Mouse (Mus musculus) hindbrain, embryonic 12.5 days (tissue): ENCODE results near the gene Diras1. TPM values are rescaled to one million over a fixed set of nuclear protein-coding genes. Genes with fewer than 3 reads are reported as not detected.
A peak's percentile ranks its signal among the peaks of the same experiment; 100 is the strongest.
"Not testable (repeated sequence)": the region's sequence is repeated elsewhere in the genome, so short reads cannot be mapped to it uniquely, and the experiment has no call there.

Experiments used
- ATAC-seq: fragments of 200-750 bp; cut with Nextera tagmentation; 2 replicates; pipeline ENCODE4 v1.8.0; 2017; ENCODE audit warnings: moderate TSS enrichment; ENCODE audit not compliant: low FRiP score
- H3K27ac ChIP-seq: fragments of 300-500 bp; sonication (generic); 2 replicates; pipeline ENCODE4 v1.5.1; 2016; ENCODE audit warnings: mild to moderate bottlenecking
- H3K27me3 ChIP-seq: fragments of 300-500 bp; sonication (generic); 2 replicates; pipeline ENCODE4 v1.6.1; 2016; ENCODE audit warnings: mild to moderate bottlenecking
- H3K36me3 ChIP-seq: fragments of 300-500 bp; sonication (generic); 2 replicates; pipeline ENCODE4 v1.6.1; 2016; ENCODE audit warnings: mild to moderate bottlenecking
- H3K4me1 ChIP-seq: fragments of 300-500 bp; sonication (generic); 2 replicates; pipeline ENCODE4 v1.6.1; 2016
- H3K4me2 ChIP-seq: fragments of 300-500 bp; sonication (generic); replicated peaks from 2 replicates; pipeline ENCODE4 v1.6.1; 2016; ENCODE audit warnings: mild to moderate bottlenecking
- H3K4me3 ChIP-seq: fragments of 300-500 bp; sonication (generic); 2 replicates; pipeline ENCODE4 v1.5.1; 2016; ENCODE audit warnings: mild to moderate bottlenecking
- H3K9ac ChIP-seq: fragments of 300-500 bp; sonication (generic); 2 replicates; pipeline ENCODE4 v1.6.1; 2016; ENCODE audit warnings: mild to moderate bottlenecking, moderate library complexity
- H3K9me3 ChIP-seq: fragments of 300-500 bp; sonication (generic); replicated peaks from 2 replicates; pipeline ENCODE4 v1.6.1; 2016; ENCODE audit warnings: mild to moderate bottlenecking
- WGBS: fragments of 180-500 bp; shearing (Covaris S2); methylation state at CpG from one replicate; pipeline ENCODE4 v1.1.7; 2016; 5-methylcytosine and 5-hydroxymethylcytosine counted together
- polyA plus RNA-seq: library from polyadenylated mRNA; unstranded; fragments of >200 nt; fragmentation: Nextera tagmentation; extraction: Ambion mirVana; gene quantifications from 2 replicates; pipeline ENCODE4 v1.2.1, GENCODE M21; 2016

Diras1 gene
- polyA plus RNA-seq, 1 experiment from 2014 or later: 16.4 TPM

- Histone ChIP-seq H3K9me3 (no peaks in the 10 kb centered on the region), H3K4me3 (no peak overlapping the region), H3K4me1 (peaks cover 34% of the 10 kb centered on the region), H3K4me2 (no peak overlapping the region), H3K36me3 (peaks cover 29% of the 10 kb centered on the region), H3K9ac (peak overlapping the region; percentile 25; the same call in 1 of the 2 replicates), H3K27me3 (no peaks in the 10 kb centered on the region), H3K27ac (no peak overlapping the region)
- no peak for ATAC-seq
- WGBS: 91% methylated on average over 6 of the region's 6 CpGs
These were observed 29.7 kb upstream of the Diras1 start for GRCm38 (mm10) chr10:81055169-81055568.

GRCm38 (mm10) chr10:81052577-81052976 is 27.1 kb upstream of the Diras1 start:
- Histone ChIP-seq H3K36me3 (peaks cover 54% of the 10 kb centered on the region), H3K4me1 (peaks cover 12% of the 10 kb centered on the region), H3K9me3 (no peaks in the 10 kb centered on the region), H3K4me3 (no peak overlapping the region), H3K9ac (no peak overlapping the region), H3K27ac (no peak overlapping the region), H3K27me3 (no peaks in the 10 kb centered on the region), H3K4me2 (no peak overlapping the region)
- no peak for ATAC-seq
- 93% methylated on average over 5 of the region's 5 CpGs for WGBS

GRCm38 (mm10) chr10:81051133-81051532 is 25.7 kb upstream of the Diras1 start:
- peaks cover 69% of the 10 kb centered on the region for H3K36me3 ChIP-seq
- 95% methylated on average over 6 of the region's 6 CpGs for WGBS
- H3K4me1 ChIP-seq: peaks cover under 1% of the 10 kb centered on the region; the same call in 1 of the 2 replicates
- H3K9me3 ChIP-seq: no peaks in the 10 kb centered on the region
- no peak for ATAC-seq
- no peak overlapping the region for H3K9ac ChIP-seq
- no peaks in the 10 kb centered on the region for H3K27me3 ChIP-seq
- no peak overlapping the region for H3K27ac ChIP-seq
- no peak overlapping the region for H3K4me3 ChIP-seq
- H3K4me2 ChIP-seq: no peak overlapping the region

DNA sequence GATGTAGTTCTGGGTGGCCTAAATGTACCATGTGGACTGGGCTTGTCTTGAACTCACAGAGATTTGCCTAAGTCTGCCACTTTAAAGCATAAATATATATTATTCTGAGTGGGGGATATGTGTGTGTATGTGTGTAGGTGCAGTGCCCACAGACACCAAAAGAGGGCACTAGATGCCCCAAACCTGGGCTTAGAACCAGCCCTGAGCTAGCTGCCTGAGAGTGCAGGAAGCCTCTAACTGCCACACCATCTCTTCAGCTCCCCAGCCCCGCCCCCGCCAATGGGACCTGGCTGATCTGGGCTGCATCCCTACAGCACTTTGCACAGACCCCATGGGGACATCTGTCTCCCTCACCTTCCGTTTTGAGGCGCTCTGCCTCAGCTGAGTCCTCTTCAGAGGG is 25.2 kb upstream of the Diras1 start:
- Histone ChIP-seq H3K9me3 (no peaks in the 10 kb centered on the region), H3K36me3 (peaks cover 74% of the 10 kb centered on the region), H3K4me2 (no peak overlapping the region), H3K27ac (no peak overlapping the region), H3K9ac (no peak overlapping the region), H3K4me3 (no peak overlapping the region), H3K4me1 (no peaks in the 10 kb centered on the region), H3K27me3 (no peaks in the 10 kb centered on the region)
- 81% methylated on average over 4 of the region's 4 CpGs for WGBS
- no peak for ATAC-seq

DNA sequence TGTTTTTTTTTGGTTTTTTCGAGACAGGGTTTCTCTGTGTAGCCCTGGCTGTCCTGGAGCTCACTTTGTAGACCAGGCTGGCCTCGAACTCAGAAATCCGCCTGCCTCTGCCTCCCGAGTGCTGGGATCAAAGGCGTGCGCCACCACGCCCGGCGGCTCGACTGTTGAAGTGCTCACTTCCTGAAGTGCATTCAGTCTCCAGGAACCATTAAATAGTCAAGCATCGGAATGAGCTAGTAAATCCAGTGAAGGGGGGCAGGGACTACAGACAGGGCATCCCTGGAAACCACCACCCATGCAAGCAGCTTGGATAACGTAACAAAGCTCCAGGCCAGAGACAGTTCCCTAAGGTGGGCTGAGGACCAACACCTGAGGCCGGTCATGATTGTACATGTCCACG is 19.8 kb upstream of the Diras1 start:
- not testable (repeated sequence) for H3K4me3 ChIP-seq, H3K27me3 ChIP-seq, H3K9ac ChIP-seq, H3K9me3 ChIP-seq, H3K27ac ChIP-seq, ATAC-seq, H3K4me2 ChIP-seq, H3K4me1 ChIP-seq
- WGBS: 93% methylated on average over 14 of the region's 14 CpGs
- H3K36me3 ChIP-seq: peaks cover 78% of the 10 kb centered on the region

- 31% methylated on average over 13 of the region's 13 CpGs for WGBS
- no peak overlapping the region for H3K27ac ChIP-seq
- H3K9me3 ChIP-seq: no peaks in the 10 kb centered on the region
- no peak overlapping the region for H3K9ac ChIP-seq
- ATAC-seq: no peak
- H3K4me1 ChIP-seq: peaks cover 7% of the 10 kb centered on the region
- no peaks in the 10 kb centered on the region for H3K27me3 ChIP-seq
- H3K36me3 ChIP-seq: peaks cover 41% of the 10 kb centered on the region
- no peak overlapping the region for H3K4me3 ChIP-seq
- no peak overlapping the region for H3K4me2 ChIP-seq
These were observed 16.2 kb upstream of the Diras1 start for GRCm38 (mm10) chr10:81041458-81042175.

DNA sequence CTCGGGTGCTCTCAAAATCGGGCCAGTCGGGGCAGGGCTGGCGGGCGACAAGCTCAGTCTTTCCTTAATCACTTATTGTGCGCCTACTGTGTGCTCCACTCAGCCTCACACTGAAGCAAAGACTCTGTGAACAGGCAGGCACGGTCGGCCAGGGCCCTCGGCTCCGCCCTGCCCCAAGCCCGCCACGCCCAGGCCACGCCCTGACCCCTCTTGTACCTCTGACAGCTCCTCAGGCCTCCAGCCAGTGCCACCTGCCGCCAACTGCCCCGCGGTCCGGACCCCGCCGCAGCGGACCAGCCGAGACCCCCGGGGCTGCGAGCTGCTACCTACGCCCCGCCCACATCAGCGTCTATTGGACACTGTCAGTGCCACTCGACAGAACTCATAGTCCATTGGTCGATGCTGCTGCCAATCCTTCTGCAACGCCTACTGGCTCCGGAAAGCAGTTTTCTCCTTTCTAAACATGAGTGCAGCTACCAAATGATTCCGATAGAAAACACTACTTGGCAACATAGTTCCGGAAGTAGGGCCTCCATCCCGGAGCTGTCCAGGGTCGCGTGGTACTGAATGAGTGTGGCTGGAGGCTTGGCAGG is 11.6 kb upstream of the Diras1 start, which contains the start of gene Slc39a3:
Gene Slc39a3, minus strand, starts transcription at position 439 of the 593 bp plus-strand sequence.
- H3K4me3 ChIP-seq: peak within 1 kb of the TSS; percentile 86
- H3K27ac ChIP-seq: peak within 1 kb of the TSS; percentile 78
- peaks cover 15% of the 10 kb centered on the region for H3K4me1 ChIP-seq
- H3K27me3 ChIP-seq: no peaks in the 10 kb centered on the region
- peak; percentile 99 for ATAC-seq
- peak within 1 kb of the TSS; percentile 70 for H3K4me2 ChIP-seq
- peak within 1 kb of the TSS; percentile 82 for H3K9ac ChIP-seq
- WGBS: under 1% methylated on average over 35 of the region's 35 CpGs
- H3K9me3 ChIP-seq: no peaks in the 10 kb centered on the region
- H3K36me3 ChIP-seq: peaks cover 15% of the 10 kb centered on the region

DNA sequence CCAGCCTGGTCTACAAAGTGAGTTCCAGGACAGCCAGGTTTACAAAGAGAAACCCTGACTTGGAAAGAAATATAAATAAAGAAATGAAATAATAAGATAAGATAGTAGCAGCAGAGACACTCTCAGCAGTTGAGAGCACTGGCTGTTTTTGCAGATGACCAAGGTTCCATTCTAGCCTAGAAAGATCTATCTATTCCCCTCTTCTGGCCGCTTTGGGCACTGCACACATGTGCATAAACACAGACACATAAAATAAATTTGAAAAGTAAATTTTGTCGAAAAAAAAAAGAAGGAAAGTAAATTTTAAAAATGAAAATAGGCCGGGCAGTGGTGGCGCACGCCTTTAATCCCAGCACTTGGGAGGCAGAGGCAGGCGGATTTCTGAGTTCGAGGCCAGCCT is 10.8 kb upstream of the Diras1 start:
- Histone ChIP-seq H3K27me3 (no peaks in the 10 kb centered on the region), H3K27ac (no peak overlapping the region), H3K9ac (no peak overlapping the region), H3K9me3 (no peaks in the 10 kb centered on the region), H3K4me1 (peaks cover 15% of the 10 kb centered on the region), H3K4me2 (no peak overlapping the region), H3K36me3 (peaks cover 23% of the 10 kb centered on the region), H3K4me3 (no peak overlapping the region)
- WGBS: 75% methylated on average over 7 of the region's 7 CpGs
- ATAC-seq: no peak

DNA sequence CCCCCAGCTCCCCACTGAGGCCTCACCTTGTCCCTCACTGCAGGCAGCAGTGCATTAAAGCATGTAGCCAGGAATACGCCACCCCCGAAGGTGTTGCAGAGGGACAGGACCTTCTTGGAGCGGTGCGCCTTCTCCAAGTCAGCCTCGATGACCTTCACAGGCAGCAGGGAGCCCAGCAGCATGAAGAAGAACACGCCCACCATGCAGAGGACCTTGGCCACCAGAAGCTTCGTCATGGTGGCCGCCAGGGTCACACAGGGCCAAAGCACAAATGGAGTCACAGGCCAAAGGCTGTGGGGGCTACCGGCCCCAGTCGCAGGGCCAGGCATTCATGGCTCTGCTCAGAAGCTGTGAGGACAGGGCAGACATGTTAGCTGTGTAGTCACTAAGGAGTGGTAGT is 8.1 kb upstream of the Diras1 start:
- 79% methylated on average over 10 of the region's 10 CpGs for WGBS
- Histone ChIP-seq H3K9me3 (no peaks in the 10 kb centered on the region), H3K4me1 (peaks cover 18% of the 10 kb centered on the region), H3K27me3 (no peaks in the 10 kb centered on the region), H3K4me2 (no peak overlapping the region), H3K9ac (no peak overlapping the region; the same call in 1 of the 2 replicates), H3K36me3 (peaks cover 41% of the 10 kb centered on the region), H3K27ac (no peak overlapping the region), H3K4me3 (no peak overlapping the region)
- ATAC-seq: no peak

- ATAC-seq: no peak
- H3K27me3 ChIP-seq: peaks cover 17% of the 10 kb centered on the region
- H3K9me3 ChIP-seq: no peaks in the 10 kb centered on the region
- H3K9ac ChIP-seq: no peak overlapping the region; the same call in 1 of the 2 replicates
- no peak overlapping the region for H3K27ac ChIP-seq
- peaks cover 41% of the 10 kb centered on the region for H3K36me3 ChIP-seq
- H3K4me1 ChIP-seq: peaks cover 12% of the 10 kb centered on the region
- WGBS: 76% methylated on average over 10 of the region's 10 CpGs
- no peak overlapping the region for H3K4me3 ChIP-seq
- no peak overlapping the region for H3K4me2 ChIP-seq
These were observed 3.6 kb upstream of the Diras1 start for GRCm38 (mm10) chr10:81029031-81029430.

- no peak overlapping the region for H3K4me3 ChIP-seq
- H3K9me3 ChIP-seq: no peaks in the 10 kb centered on the region
- peaks cover 12% of the 10 kb centered on the region for H3K4me1 ChIP-seq
- H3K4me2 ChIP-seq: no peak overlapping the region
- H3K9ac ChIP-seq: no peak overlapping the region
- no peak overlapping the region for H3K27ac ChIP-seq
- no peak for ATAC-seq
- peaks cover 36% of the 10 kb centered on the region for H3K36me3 ChIP-seq
- H3K27me3 ChIP-seq: peaks cover 26% of the 10 kb centered on the region
These were observed 2.8 kb upstream of the Diras1 start for GRCm38 (mm10) chr10:81028219-81028618.

DNA sequence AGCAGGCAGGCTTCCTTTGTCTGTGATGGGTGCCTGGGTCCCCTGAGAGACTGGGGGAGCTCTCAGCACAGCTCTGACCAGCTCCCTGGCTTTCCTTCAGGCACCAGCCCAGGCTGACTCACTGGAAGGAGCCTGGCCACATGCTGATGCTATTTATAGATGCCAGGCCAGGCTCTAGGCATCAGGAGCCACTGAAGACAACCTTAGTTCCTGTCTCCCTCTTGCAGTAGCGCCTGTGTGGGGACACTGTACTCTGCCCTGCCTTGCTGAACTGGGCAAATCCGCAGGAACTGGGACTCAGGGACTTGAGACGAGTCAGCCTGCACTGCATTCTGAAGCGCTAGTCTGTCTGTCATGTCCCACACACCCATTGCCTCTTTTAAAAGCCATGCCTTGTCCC is 1.9 kb upstream of the Diras1 start:
- H3K27me3 ChIP-seq: peaks cover 33% of the 10 kb centered on the region
- H3K9me3 ChIP-seq: no peaks in the 10 kb centered on the region
- no peak for ATAC-seq
- H3K9ac ChIP-seq: no peak overlapping the region
- 71% methylated on average over 4 of the region's 4 CpGs for WGBS
- H3K4me1 ChIP-seq: peaks cover 12% of the 10 kb centered on the region
- no peak overlapping the region for H3K4me3 ChIP-seq
- no peak overlapping the region for H3K27ac ChIP-seq
- no peak overlapping the region for H3K4me2 ChIP-seq
- peaks cover 28% of the 10 kb centered on the region for H3K36me3 ChIP-seq

GRCm38 (mm10) chr10:81026857-81027256 is 1.4 kb upstream of the Diras1 start:
- Histone ChIP-seq H3K9me3 (no peaks in the 10 kb centered on the region), H3K36me3 (peaks cover 24% of the 10 kb centered on the region), H3K9ac (no peak overlapping the region), H3K4me2 (no peak overlapping the region), H3K27me3 (peaks cover 37% of the 10 kb centered on the region), H3K4me3 (no peak overlapping the region), H3K4me1 (peaks cover 12% of the 10 kb centered on the region), H3K27ac (no peak overlapping the region)
- no peak for ATAC-seq
- WGBS: 91% methylated on average over 5 of the region's 5 CpGs
